Mouse (Mus musculus) adrenal gland (tissue): ENCODE data around the gene Fam216a.
"Not testable (repeated sequence)": the region's sequence is repeated elsewhere in the genome, so short reads cannot be mapped to it uniquely, and the experiment has no call there.

Experiments
- intact Hi-C: fragments of 180-260 bp; cut with DNase I; formaldehyde crosslinking; loops from one replicate; pipeline ENCODE4 v1.15.1; 2025

Fam216a gene

DNA sequence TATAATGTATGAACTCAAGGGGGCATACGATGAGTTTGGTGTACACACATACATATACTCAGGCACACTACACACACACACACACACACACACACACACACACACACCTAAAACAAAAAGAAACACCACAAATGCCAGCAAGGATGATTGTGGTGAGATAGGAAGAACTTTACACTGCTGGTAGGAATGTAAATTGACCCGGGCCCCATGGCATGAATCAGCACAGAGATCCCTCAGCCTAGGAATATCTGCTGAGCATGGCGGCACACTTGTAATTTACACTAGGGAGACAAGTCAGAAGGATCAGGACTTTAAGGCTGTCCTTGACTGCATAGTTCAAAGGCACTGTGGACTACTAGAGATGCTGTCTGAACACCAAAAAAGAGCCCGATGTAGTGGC is 41.9 kb downstream of the Fam216a start:
- intact Hi-C loops, result no loop called here

- intact Hi-C loops, result loop anchor here (5.0 kb wide), 1 partner anchor 60 kb away; no protein-coding TSS in a partner anchor
Observed at GRCm38 (mm10) chr5:122327283-122327682, 44.9 kb downstream of the Fam216a start.

DNA sequence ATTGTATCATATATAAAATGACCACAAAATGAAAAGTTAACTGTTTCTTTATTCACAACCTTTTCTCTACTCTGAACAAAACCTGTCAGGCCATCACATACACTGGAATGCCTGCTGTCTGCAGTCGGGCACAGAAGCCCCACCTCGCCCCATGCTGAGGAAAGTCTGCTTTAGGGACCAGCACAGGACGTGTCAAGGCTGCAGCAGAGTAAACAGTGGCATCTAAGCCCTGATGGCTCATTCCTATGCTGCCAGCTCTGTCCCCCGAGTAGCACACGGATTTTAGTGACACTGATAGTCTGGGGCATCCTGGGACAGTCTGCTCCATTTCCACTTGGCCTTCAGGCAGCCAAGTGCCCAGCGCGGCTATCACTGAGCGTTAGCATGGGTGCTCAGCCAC is 46.7 kb downstream of the Fam216a start:
- intact Hi-C loops, result loop anchor here (5.0 kb wide), 1 partner anchor 58 kb away; no protein-coding TSS in a partner anchor

GRCm38 (mm10) chr5:122324608-122325431 is 47.3 kb downstream of the Fam216a start:
- intact Hi-C loops, result loop anchor here (5.0 kb wide), 2 partner anchors 38 to 58 kb away; no protein-coding TSS in a partner anchor

DNA sequence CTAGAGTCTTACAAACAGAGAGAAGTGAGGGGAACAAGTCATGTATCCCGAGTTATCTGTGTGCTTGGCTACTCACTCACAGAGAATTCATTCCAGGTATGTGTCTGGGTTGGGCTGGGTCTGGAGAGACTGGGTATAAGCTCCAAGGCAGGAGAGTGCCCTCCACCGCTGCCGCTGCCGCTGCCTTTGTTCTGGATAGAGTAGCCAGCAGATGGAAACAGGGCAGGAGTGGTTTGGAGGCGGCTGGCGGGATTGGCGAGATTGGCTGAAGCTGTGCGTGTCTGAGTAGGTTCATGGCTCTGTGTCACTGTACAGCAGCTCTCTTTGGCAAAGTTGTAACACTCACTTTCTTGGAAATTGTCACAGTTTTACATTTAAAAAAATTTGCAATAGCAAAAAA is 48.6 kb downstream of the Fam216a start:
- intact Hi-C loops, result loop anchor here (5.0 kb wide), 1 partner anchor 36 kb away; no protein-coding TSS in a partner anchor

GRCm38 (mm10) chr5:122320205-122320781 is 51.9 kb downstream of the Fam216a start:
- intact Hi-C loops, result loop anchor here (5.0 kb wide), 1 partner anchor 33 kb away; no protein-coding TSS in a partner anchor

DNA sequence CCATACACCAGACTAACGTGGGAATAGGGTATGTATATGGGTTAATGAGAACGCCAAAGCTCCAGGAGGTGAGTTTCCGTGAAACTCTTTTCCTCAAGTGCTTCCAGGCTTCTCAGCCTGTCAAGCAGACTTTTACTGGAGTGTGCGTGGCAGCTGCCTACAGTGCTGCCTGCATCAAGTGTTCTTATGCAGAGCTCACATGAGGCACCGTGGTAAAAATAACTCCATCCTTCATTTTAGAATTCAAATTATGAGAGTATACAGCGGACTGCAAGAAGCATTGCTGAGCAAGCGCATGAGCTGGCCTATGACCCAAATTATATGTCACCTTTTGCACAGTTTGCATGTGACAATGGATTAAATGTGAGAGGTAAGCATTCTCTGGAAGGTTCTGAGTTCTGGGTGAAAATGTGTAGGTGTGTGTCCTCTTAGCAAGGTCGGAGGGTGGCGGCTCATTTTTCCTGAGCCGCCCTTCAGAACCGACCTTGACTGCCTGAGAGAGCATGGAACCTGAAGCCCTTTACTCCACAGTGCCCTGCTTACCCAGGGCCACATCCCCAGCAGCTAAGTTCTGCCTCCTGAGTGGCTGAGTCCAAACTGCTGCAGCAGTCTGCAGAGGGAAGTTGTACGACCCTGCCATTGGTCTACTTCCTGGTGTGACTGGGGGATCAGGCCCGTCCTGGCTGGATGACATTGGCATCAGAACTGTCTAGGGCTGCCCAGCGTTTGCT is 52.5 kb downstream of the Fam216a start:
- intact Hi-C loops, result loop anchor here (5.0 kb wide), 1 partner anchor 32 kb away; no protein-coding TSS in a partner anchor

DNA sequence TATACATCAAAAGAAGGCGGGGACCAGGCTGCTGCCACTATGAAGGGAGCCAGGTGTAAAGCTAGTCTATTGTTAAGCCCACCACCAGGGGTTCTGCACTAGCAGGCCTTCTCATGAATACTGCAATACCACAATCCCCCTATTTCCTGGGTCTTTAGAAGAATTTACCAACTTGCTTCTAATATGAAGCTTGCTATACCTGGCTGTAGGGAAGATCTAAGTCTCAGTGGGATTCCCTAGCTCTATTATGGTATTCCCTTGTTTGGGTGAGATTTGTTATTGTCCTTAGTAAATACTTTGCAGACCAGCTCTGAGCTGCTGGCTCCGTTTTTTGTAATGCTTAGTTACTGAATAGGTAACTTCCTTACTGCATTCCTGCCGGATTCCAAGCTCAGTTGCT is 53.2 kb downstream of the Fam216a start:
- intact Hi-C loops, result not testable (repeated sequence)

DNA sequence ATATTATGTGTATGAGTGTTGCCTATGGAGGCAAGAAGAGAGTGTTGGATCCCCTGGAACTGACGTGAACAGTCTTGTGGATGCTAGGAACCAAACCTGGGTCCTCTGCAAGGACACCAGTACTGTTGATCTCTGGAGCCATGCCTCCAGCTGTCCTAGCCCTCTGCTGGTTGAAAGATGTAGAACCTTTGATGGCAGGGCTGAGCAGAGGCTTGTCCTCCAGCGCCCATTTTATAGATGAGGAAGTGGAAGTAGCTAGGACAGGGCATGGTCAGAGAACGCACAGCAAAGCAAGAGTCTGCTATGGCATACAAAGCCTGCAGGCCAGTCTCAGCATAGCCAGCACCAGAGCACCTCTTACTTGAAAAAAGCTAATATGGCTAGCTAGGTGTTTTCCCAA is 54.1 kb downstream of the Fam216a start:
- intact Hi-C loops, result no loop called here

- intact Hi-C loops, result no loop called here
Observed at GRCm38 (mm10) chr5:122317329-122318045, 54.7 kb downstream of the Fam216a start.

DNA sequence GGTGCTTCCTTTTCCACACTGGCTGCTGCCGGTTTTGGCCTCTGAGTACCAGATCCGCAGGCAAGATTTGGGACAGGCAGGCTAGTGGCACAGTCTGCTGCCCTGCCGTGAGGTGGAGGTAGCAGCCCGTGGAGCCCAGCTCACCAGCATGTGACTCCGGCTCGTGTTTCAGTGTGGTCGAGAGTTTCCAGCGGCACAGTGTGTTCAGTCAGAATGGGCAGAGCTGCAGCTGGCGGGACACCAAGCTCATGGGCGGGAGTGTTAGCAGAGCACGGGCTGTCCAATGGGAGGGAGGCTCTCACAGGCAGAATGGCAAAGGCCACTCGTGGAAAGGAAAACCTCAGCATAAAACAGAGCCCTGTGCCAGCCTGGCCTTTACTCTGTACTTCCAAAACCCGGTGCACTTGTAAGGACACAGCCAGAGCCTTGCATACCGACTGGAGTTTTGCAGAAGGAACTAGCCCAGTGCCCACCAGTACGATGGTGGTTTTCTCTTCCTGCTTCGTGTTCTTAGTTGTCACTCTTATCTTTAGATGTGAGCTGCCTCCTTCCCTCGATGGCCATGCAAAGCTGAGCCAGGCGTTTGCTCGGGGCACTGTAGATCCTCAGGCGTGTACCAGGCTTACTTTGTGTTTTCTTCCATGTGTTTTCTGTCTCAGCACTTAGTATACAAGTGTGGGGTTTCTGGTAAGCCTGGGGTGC is 57.0 kb downstream of the Fam216a start:
- intact Hi-C loops, result no loop called here
